Mouse (Mus musculus): ENCODE measurements at regions not wholly inside any gene's neighbourhood (a gene's known extent, or its start where the extent isn't known, plus 50 kb on each side); places are given as distances from the start of the nearest gene placed in this dataset.

DNA sequence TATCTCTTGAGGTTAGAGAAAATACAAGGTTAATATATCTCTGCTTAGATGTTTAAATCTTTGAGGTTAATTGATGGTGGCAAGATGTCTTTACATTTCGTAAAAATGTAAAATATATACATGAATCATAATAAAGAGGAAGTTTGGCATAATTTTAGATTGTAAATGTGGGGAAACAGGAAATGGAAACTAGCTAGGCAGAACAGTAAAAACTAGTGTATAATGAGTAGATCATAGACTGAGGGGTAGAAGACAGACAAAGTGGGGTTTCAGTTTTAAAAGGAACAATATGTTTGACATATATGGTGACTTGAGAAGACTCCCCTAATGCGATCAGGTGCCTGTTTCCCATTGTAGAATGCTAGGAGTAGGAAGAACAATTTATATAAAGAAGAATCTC is 519.3 kb downstream of the Lmo4 start:
- DNase-seq: no peak

DNA sequence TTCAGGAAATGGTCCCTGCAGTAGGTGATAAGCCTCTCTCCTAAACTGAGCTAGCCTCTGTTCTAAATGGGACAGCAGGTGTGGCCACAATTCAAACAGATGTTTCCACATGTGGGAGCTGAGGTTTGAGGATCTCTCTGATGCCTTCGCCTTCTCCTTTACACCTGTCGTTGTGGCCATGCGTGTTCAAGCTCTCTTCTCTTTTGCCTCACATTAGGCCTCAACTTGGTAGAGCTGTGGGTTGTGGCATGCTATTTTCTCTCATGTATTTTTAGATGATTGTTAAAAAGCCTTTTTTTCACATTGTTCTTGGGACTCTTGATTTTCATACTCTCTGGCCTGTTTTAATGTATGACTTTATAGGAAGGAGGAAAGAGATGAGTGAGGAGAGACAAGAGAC is 526.8 kb downstream of the Lmo4 start:
- DNase-seq: no peak

DNA sequence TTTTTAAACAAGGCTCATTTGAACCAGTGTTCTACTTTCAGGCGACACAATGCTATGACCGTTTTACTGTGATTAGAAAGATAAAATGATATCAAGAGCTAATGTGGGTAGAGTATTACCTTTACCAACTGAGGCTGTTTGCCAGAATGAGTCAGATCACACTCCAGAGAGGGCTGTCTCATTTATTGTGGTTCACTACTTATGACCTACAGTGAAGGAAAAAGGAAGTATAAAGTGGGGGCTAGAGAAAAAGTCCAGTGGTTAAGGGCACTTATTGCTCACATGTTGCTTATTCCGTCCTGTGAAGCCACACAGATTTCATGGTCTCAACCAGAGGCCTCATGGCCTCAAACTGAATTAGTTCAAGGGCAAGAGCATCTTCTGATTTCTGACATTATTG is 530.2 kb downstream of the Lmo4 start:
- no peak for DNase-seq

DNA sequence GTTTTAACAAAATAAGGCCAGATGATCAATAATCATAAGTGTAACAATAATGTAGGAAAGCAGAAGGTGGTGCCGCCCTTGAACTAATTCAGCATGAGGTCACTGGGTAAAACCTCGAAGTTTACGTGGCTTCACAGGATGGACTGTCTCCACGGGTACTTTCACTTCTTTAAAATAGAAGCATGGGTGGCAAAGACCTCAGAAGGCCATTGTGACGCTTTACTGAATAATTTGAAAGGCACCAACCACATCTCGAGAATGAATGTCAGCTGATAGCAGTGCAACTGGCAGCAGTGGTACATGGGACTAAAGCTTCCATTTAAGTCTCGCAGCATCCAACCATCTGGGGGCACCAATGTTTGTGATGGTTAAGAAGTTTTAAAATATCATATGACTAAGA is 530.6 kb downstream of the Lmo4 start:
- DNase-seq: no peak

DNA sequence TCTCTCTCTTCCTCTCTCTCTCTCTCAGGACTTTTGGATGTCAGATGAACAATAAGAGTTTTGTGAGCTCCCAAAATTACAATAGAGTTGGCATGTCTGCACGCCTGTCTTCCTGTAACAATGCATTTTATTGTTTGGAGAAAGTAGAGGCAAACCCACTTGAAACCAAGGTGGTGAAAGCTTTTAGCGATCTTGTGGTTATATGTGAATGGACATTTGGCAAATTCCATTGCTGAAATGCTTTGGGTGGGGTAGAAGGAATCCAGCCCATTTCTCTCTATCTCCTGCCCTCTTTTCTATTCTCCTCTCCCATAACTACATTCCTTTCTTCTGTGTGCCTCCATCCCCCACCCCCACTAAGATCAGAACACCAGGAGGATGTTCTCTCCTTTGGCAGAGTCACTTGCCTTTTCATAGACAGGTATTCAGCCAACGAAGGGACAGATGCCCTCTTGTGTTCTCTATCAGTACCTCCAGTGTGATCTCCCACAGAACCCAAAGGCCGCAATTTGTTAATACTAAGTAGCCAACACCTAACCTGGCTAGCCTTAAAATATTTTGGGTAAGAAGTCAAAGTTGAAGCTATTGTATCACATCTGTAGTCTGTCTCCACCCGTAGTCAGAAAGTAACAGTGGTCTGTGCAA is 542.9 kb downstream of the Lmo4 start:
- DNase-seq: no peak

DNA sequence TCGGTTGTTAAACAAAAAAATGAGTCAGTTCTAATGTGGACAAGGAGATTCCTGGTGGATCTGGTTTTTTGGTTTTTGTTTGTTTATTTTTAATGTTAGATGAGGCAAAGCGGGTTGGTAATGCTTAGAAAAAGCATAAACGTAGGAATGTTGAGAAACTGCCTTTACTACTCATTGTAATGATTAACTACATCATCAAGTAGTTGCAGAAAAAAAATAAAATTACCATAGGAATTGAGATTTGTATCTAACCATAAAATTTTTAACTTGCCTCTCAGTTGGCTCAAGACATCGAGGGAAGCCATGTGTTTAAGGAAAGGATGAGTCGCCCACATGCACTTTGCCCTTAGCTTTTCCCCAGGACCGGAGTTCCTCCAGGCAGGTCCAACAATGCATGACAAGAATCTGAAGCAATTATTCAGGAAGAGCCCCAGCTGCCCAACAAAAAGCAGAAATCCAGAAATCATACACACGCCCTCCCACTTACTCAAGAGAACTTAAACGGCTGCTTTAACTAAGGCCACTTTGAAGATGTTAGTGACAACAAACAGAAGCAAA is 545.5 kb downstream of the Lmo4 start:
- DNase-seq: no peak

DNA sequence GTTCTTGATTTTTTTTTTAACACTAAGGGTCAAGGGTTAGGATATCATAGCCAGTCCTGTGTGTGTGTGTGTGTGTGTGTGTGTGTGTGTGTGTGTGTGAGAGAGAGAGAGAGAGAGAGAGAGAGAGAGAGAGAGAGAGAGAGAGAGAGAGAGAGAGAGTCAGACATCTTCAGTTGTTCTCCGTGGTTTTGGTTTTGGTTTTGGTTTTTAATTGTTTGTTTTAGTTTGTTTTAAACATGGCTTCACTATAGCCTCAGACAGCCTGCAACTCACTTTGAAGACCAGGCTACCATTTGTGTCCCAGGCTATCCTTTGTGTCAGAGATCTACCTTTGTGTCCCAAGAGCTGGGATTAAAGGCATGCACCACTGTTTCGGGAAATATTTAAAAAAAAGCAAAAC is 557.8 kb downstream of the Lmo4 start:
- DNase-seq: no peak

DNA sequence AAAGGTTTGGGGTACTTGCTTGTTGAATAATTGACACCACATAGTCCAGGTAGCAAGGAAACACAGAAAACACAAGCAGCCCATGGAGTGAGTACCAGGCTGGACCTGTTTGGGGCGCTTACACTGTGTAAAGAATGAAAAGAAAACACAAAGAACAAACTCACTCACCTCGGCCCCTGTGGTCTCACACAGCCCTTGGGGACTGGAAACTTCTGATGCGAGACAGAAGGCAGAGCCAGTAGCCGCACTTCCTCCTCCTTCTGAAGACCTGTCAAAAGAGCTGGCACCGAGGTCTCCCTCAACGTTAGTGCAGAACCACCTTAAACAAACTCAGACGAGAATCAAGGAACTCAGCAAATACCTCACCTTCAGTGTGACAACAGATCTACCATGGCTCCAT is 558.2 kb downstream of the Lmo4 start:
- no peak for DNase-seq

DNA sequence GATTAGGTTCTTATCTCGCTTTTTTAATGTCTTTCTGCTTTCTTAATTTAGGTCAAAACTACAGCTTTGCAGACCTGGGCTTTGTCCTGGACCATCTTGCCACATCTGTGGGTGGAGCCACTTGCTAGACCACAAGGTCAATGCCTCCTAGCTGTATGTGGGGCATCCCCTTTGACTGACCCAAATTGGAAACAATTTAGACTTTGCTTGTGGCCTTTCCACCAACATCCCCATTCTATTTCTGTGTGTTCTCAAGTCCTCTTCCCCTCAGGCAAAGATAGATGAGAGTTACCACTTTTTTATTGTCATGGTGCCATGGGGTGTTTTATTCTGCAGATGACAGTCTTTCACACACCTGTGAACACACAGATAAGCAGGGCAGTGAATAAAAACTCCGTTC is 572.0 kb downstream of the Lmo4 start:
- DNase-seq: no peak

DNA sequence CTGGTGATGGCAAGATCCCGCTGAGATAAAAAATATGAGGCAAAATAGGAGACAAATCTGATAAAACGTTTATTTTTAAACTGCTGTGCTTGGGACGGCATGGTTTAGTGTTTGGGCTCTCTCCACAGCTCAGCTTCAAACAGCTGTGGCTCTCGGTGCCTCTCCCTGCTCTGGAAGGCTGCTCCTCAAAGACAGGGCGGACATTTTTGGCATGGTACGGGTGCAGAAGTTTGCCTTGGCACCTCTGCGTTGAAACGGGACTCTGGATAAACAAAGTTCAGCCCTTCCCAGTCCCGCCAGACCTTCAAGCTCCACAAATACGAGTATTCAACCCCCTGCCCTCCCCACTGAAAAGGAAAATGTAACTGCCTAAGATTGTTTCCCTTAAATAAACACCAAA is 573.8 kb downstream of the Lmo4 start:
- no peak for DNase-seq

DNA sequence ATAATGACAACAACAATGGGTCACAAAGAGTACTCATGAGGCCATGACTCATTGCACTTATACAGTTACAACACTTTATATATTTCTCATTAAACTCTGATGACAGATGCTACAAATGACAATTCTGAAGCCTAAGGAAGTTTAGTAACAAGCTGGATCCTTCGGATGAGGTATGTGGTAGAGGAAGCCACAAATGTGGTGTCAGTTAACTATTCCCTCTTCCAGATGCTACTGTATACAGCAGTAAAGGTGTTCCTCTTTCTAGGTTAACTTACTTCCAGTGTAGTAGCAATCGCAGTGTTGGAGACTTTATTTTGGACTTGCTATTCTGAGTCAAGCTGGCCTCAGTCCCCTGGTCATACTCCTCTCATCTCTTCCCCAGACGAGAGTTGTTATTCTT is 580.1 kb downstream of the Lmo4 start:
- DNase-seq: no peak

DNA sequence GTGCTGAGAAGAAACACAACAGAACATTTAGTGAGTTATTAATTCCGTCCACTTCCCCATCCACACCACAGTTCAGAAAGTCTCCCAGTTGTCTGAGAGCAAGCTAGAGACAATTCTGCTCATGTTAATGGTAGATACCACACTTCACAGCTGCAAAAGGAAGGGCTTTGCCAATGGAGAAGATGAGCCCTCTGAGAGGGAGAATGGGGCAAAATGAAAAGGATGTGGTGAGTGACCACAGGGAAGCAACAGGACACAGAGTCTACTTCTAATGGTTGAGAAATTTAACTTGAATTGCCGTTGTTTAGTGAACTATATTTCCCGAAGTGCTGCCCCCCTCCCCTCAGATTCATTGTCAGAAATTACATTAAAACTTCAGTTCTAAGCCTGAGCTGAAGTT is 582.7 kb downstream of the Lmo4 start:
- DNase-seq: no peak

DNA sequence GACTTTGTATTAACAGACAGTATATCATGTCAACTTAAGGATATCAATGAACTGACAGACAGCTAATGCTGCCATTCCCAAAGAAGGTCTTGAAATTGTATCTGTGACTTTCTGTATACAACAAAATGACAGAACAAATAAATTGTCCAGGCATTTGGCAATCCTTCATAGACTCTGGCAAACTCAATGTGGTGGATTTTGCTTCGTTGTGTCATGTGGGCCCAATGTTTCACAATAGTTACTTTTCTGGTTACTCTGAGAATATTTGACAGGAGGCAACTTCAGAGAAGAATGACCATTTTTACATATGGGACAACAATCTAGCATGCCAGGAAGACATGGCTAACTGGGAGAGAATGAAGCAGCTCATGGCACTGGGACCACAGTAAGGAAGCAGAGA is 585.9 kb downstream of the Lmo4 start:
- DNase-seq: no peak

DNA sequence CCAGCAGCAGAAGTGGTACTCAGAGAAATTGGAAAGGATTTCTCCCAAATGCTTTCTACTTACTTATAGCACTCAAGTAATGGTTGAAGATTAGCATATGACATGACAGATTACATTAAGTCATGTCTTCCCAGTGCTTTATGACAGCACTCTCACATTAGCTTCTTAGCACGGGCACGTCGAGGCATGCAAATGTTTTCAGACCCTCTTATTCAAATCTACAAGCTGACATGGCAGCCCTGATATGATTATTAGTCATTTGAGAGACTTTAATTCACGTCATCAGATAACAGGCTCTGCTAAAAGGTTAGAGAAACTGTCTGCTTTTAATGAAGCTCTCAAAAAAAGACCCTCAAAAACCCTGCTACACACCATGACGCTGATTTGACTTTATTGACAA is 590.1 kb downstream of the Lmo4 start:
- DNase-seq: no peak

DNA sequence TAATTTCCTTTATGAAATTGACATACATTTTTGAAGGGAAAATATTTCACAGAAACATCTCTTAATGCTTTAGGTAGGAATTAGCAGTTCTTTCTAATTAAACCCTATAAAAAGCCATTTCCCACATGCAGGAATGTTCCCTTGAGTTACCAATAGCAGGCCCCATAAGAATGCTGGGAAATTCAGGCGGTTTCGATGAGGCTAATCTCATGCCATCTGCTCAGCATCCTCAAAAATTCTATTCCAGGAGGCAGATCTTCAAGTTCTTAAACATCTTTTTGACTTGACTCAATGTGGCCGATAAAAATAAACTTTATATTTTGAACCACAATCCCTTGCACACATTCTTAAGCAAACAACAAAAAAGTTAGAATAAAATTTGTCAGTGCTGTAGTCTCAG is 591.0 kb downstream of the Lmo4 start:
- no peak for DNase-seq

DNA sequence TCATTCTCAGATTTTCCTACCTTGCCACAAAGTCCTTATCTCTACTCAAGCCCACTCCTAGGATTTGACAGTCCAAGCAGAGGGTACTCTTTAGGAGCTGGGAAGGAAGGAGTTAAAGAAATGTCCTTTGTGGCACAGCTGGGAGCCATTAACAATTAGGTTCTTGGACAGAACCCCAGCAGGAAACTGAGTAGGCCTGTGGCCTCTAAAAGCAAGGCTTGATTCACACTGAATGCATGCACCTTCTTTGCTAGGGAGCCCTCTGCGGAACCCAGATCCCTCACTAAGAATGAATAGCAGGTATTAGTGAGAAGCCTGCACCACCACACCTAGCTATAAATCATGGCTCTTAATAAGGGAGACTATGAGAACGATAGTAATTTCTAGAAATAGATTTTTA is 595.3 kb downstream of the Lmo4 start:
- no peak for DNase-seq

DNA sequence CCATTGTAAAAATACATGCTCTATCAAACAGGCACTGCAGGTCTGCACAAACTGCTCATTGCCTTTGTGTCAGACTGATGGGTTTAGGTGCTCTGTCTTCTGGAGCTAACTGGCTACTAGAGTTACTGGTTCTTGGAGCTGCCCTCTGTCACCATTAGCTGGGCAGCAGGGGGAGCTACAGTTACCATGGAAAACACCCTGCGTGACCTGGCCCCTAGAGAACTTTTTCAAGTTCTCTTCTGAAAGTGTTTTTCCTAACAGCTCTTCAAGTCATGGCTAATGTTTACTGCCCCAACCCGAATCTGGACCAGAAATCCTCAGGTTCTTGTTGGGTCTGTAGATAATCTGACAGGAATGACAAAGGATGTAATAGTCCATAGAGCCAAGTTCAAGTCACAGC is 605.9 kb downstream of the Lmo4 start:
- DNase-seq: no peak

DNA sequence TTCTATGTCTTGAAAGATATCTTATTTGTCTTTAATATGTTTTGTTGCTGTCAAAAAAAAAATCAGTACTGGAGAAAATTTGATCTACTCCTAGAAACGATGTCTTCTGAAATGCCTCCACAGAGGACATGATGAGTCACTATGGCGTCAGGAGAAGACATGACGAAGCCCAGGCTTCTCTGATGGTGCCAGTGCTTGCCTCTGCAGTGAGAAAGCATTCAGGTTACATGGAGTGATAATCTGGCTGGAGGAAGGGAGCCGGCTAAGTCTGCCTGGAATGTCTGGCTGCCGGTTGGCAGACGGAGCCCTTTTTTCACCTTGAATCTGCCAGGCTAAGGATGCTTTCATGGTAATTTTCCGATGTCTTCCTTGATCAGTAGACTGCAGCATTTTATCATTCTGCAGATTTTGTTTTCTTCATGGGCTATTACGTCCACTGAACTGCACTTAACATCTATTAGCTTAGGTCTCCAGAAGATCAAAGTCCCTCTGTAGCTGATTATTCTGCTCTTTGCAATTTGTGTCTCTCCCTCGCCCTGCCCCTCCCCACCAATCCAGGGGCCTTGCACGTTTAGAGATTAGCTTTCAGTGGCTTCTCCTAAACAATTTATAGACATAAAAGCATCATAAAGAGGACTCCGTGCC is 607.9 kb downstream of the Lmo4 start:
- DNase-seq: no peak

DNA sequence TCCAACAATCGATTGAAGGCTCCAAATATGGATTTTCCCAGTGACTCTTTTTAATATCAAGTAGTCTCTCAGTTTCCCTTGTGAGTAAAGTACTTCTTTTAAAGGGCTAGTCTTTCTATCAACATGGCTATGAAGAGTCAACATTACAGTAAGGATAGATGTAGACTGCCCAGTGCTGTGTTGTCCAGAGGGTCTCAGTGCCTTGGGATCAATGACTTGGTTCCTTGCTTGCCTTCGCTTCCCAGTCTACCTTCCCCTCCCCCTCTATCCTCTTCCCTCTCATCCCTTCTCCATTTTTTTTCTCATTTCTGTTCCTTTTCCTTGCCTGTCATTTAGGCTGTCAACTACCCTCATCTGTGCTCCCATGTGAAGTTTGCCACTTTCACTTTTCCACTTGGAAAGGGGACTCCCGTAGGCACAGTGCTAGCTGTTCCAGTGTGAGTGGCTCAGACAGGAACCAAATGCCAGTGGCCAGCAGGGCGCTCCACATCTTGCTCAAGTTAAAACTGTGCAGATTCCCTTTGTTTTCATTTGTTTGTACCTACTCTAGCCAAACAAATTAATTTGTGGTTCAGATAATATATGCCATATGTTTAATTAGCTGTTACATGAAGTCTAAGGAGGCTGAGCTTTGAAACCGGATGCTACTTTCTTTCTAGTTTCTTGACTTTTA is 608.9 kb downstream of the Lmo4 start:
- no peak for DNase-seq

DNA sequence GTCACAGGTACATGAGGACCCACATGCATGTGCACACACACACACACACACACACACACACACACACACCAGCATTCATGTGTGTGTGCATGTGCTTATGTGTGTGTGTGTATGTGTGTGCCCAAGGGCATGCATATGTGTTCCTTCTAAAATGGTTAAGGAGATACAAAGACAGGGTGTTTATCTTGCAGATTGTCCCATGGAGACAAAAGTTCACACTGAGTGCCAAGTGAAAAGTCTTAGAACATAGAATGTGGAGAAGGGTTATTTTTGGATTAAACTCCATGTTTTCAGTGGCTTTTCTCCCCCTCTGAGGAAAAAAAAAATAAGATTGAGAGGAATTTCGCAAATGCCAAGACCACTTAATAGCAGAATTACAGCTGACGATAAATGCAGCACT is 609.9 kb downstream of the Lmo4 start:
- no peak for DNase-seq

DNA sequence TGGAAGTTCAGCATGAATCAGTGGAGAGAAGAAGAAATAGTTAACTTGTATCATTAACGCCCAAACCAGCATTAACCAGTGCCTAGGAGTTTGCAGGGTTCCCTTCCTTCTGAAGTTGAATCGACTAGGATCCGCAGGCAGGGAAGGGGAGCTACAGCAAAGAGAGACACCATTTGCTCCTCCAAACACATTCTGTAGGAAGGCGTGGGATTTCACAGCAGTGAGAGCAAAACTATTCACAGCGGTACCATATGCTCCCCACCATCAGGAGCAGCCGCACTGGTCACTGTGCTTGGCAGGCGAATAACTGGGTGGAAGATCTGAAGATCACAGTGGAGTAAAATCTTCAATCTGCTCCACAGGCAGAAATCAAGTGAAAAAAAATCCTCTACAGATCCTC is 610.3 kb downstream of the Lmo4 start:
- DNase-seq: peak; percentile 89

DNA sequence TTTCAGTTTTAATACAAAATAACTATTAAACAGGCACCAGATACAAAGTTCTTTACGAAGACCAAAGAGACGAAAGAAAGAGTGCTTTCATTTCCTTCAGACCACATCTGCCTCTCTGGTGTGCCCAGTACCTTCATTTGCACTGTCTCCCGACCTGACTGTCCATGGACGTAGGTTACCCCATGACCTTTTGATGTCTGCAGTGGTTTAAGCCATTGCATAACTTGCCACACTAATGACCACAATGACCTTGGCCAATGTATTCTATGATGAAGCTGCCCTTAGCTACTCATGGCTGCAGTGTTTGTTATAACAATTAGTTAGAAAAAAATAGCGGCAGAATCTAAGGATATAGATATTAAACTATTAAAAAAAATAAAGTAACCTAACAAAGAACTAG is 618.4 kb downstream of the Lmo4 start:
- no peak for DNase-seq

DNA sequence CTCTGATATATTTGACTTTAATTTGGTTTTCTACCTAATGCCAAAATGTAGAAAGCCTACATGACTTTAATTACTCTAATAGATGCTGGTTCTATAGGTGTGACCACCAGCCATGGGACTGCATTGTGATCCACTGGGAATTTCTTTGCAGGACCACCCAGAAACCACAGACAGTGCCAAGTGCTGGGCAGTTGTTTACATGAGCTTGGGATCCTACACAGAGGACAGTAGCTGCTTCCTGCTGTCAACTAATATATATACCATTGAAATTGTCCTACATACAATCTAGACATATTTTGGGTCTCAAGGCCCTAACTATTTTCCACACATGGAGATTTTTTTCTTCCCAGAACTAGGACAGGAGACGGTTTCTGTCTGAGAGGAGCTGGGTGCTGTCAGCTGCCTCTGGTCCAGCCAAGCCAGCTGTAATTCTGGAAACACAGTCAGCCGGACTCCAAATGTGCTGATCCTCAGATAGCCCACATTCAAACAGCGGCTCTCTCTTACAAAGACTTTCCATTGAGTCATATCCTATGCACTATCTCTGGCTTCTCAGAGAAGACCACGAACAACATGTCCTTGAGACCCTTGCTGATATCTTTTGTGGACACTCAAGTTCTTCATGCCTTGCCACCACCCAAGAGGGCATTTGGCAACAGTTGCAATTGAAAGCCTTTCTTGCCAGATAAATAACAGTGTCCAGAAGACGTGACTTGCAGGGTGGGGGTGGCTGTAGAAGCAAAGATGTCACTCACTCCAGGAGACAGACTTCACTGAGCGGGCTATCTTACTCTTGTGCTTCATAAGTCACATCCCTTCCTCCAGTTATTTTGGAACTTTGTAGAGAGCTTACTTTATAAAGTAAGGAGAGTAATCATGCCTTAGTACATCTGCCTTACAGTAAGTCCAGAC is 620.1 kb downstream of the Lmo4 start:
- DNase-seq: no peak

Measured in layer of hippocampus, adult 9-11 months (tissue).